Mouse (Mus musculus): ENCODE data around the gene Fmnl2. TPM values are rescaled to one million over a fixed set of nuclear protein-coding genes. Genes with fewer than 3 reads are reported as not detected.

Fmnl2 gene
- polyA plus RNA-seq, 1 experiment, result 2.3 TPM

DNA sequence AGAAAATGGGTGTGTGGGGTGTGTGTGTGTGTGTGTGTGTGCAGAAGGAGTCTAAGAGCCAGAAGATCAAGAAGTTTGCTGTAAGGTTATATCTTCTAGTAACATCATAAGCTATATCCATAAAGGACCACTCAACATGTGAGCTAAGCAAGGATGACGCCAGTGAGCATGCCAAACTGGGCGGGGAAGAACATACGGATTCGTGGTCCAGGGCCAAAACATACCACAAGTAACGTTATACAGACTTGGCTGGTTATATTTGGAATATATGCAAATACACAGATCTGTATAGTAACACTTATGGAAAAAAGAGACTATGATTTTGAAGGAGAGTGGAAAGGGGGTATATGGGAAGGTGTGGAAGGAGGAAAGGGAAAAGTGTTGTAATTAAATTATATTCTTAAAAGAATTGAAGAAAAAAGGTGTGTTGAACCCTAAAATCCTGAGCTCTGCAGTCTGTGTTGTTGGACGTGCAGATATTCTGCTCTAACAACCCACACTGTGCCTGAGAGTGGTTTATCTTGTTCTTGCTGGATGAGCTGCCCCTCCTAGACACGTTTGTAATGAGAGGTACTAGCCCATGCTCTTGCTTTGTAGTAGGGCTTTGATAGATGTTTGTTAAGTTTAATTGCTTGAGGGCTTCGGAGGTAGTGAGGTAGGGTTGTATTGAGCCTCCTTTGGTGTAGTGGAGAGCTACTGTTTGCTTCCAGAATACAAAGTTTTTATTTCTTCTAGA, 45.7 kb downstream of the Fmnl2 start:
- no peaks in the 10 kb centered on the region for H3K4me1 ChIP-seq (ENCODE audit: control insufficient read depth, insufficient read depth, insufficient read length)
- 82% methylated on average over 8 of the region's 8 CpGs for WGBS
- H3K36me3 ChIP-seq (ENCODE audit: control insufficient read depth, insufficient read depth, low read length), result no peaks in the 10 kb centered on the region
- no peaks in the 10 kb centered on the region for H3K27me3 ChIP-seq (ENCODE audit: control insufficient read depth, insufficient read depth, low read length)
- H3K27ac ChIP-seq (ENCODE audit: insufficient read depth, low read length), result no peak overlapping the region
- TF ChIP-seq CTCF (IDR thresholded peaks at IDR 0.05; ENCODE audit: extremely low read depth, insufficient read depth, insufficient read length, insufficient replicate concordance), result no peak
- DNase-seq (ENCODE audit: low read depth in 1 of 2, low spot score in 2 of 2), result no peak
- H3K4me3 ChIP-seq (ENCODE audit: extremely low read depth, insufficient read depth, insufficient read length), result no peak overlapping the region

DNA sequence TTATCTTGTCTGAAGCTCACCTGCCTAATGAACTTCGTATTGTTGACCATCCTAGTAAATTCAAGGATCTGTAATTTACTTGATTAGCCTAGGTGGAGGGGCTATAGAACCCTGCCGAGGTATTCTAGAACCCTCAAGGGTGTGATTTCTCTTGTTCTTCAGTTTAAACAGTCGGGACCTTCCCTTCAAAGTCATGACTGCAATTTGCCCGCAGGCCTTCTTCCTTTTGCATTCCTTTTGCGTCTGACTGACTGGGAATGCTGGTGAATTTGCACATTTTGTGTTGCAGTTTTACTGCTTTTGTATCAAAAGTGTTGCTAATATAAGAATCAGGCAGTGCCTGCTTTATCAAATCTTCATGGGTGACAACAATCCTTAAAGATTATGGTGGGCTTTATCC, 46.9 kb downstream of the Fmnl2 start:
- WGBS, result 88% methylated on average over 5 of the region's 5 CpGs
- no peak for DNase-seq (ENCODE audit: low read depth in 1 of 2, low spot score in 2 of 2)
- Histone ChIP-seq H3K27ac (ENCODE audit: insufficient read depth, low read length) (no peak overlapping the region), H3K27me3 (ENCODE audit: control insufficient read depth, insufficient read depth, low read length) (no peaks in the 10 kb centered on the region), H3K4me3 (ENCODE audit: extremely low read depth, insufficient read depth, insufficient read length) (no peak overlapping the region), H3K4me1 (ENCODE audit: control insufficient read depth, insufficient read depth, insufficient read length) (no peaks in the 10 kb centered on the region), H3K36me3 (ENCODE audit: control insufficient read depth, insufficient read depth, low read length) (no peaks in the 10 kb centered on the region)
- no peak for TF ChIP-seq POLR2A (IDR thresholded peaks at IDR 0.05; ENCODE audit: low read depth, low read length)
- TF ChIP-seq CTCF (IDR thresholded peaks at IDR 0.05; ENCODE audit: extremely low read depth, insufficient read depth, insufficient read length, insufficient replicate concordance), result no peak

DNA sequence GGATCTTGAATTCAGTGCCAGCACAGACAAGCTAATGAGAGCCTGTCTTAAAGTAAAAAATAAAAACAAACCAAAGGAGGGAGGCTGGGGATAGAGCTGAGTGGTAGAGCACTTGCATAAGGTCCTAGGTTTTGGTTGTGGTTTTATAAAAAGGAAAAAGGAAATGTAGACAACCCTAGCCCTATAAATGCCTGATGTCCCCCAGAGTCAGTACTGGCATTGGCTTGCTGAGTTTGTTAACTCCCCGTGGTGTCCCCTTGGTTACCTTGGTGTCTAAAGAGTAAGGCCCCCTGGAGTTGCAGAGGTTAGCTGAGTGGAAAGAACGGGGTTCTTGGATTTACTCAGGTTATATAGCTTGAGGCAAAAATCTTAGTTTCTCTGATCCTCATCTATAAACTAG, 55.7 kb downstream of the Fmnl2 start:
- H3K27ac ChIP-seq (ENCODE audit: insufficient read depth, low read length), result no peak overlapping the region
- H3K4me3 ChIP-seq (ENCODE audit: extremely low read depth, insufficient read depth, insufficient read length), result no peak overlapping the region
- no peak for TF ChIP-seq CTCF (IDR thresholded peaks at IDR 0.05; ENCODE audit: extremely low read depth, insufficient read depth, insufficient read length, insufficient replicate concordance)
- no peak for TF ChIP-seq POLR2A (IDR thresholded peaks at IDR 0.05; ENCODE audit: low read depth, low read length)
- H3K4me1 ChIP-seq (ENCODE audit: control insufficient read depth, insufficient read depth, insufficient read length), result no peaks in the 10 kb centered on the region
- DNase-seq (ENCODE audit: low read depth in 1 of 2, low spot score in 2 of 2), result no peak
- no peaks in the 10 kb centered on the region for H3K27me3 ChIP-seq (ENCODE audit: control insufficient read depth, insufficient read depth, low read length)
- H3K36me3 ChIP-seq (ENCODE audit: control insufficient read depth, insufficient read depth, low read length), result no peaks in the 10 kb centered on the region
- 24% methylated on average over 2 of the region's 2 CpGs for WGBS

DNA sequence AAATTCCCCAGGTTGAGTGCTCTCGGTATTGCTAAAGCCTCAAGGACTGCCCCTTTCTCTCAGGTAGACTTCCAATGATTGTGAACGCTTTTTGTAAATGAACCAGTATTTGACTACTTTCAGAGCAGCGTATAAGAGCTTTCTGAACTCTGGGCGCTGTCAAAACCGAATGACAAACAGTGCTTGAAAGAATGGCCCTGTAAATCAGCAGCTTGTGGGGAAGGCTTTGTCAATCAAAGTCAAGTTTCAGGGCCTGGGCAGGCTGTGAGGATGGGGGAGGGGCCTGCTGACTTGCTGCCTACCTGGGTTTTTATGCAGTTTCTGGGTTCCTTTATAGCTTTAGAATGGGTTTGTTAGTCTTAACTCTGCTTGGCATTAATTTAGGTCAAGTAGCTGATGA, 56.1 kb downstream of the Fmnl2 start:
- 38% methylated on average over 5 of the region's 5 CpGs for WGBS
- DNase-seq (ENCODE audit: low read depth in 1 of 2, low spot score in 2 of 2), result no peak
- Histone ChIP-seq H3K4me3 (ENCODE audit: extremely low read depth, insufficient read depth, insufficient read length) (no peak overlapping the region), H3K4me1 (ENCODE audit: control insufficient read depth, insufficient read depth, insufficient read length) (no peaks in the 10 kb centered on the region), H3K36me3 (ENCODE audit: control insufficient read depth, insufficient read depth, low read length) (no peaks in the 10 kb centered on the region), H3K27me3 (ENCODE audit: control insufficient read depth, insufficient read depth, low read length) (no peaks in the 10 kb centered on the region), H3K27ac (ENCODE audit: insufficient read depth, low read length) (no peak overlapping the region)
- no peak for TF ChIP-seq POLR2A (IDR thresholded peaks at IDR 0.05; ENCODE audit: low read depth, low read length)
- TF ChIP-seq CTCF (IDR thresholded peaks at IDR 0.05; ENCODE audit: extremely low read depth, insufficient read depth, insufficient read length, insufficient replicate concordance), result no peak

DNA sequence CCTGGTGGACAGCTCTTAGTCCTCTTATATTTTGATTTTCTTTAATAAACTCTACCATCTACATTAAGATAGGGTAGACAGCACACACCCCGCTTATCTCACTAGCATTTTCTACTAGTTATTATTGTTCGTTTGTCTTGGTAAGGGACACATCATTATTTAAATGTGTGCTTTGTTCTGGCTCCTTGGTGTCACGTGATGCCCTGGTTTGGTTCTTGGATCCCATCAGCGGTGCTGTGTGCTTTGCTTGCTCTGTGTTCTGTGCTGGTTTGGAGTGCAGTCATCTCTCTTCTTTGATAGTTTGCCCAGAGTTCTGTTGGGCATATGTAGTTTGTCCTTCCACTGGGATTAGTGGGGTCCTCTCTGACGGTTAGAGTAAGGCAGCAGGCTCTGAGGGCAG, 57.9 kb downstream of the Fmnl2 start:
- TF ChIP-seq CTCF (IDR thresholded peaks at IDR 0.05; ENCODE audit: extremely low read depth, insufficient read depth, insufficient read length, insufficient replicate concordance), result no peak
- no peak for TF ChIP-seq POLR2A (IDR thresholded peaks at IDR 0.05; ENCODE audit: low read depth, low read length)
- DNase-seq (ENCODE audit: low read depth in 1 of 2, low spot score in 2 of 2), result no peak
- Histone ChIP-seq H3K4me1 (ENCODE audit: control insufficient read depth, insufficient read depth, insufficient read length) (no peaks in the 10 kb centered on the region), H3K27me3 (ENCODE audit: control insufficient read depth, insufficient read depth, low read length) (no peaks in the 10 kb centered on the region), H3K36me3 (ENCODE audit: control insufficient read depth, insufficient read depth, low read length) (no peaks in the 10 kb centered on the region), H3K4me3 (ENCODE audit: extremely low read depth, insufficient read depth, insufficient read length) (no peak overlapping the region), H3K27ac (ENCODE audit: insufficient read depth, low read length) (no peak overlapping the region)
- 92% methylated on average over 5 of the region's 5 CpGs for WGBS

- WGBS, result 85% methylated on average over 5 of the region's 5 CpGs
Observed at GRCm38 (mm10) chr2:52918094-52918493, 60.4 kb downstream of the Fmnl2 start.

GRCm38 (mm10) chr2:52920701-52921435, 63.2 kb downstream of the Fmnl2 start:
- no peak overlapping the region for H3K27ac ChIP-seq (ENCODE audit: insufficient read depth, low read length)
- H3K27me3 ChIP-seq (ENCODE audit: control insufficient read depth, insufficient read depth, low read length), result no peaks in the 10 kb centered on the region
- H3K4me3 ChIP-seq (ENCODE audit: extremely low read depth, insufficient read depth, insufficient read length), result no peak overlapping the region
- TF ChIP-seq CTCF (IDR thresholded peaks at IDR 0.05; ENCODE audit: extremely low read depth, insufficient read depth, insufficient read length, insufficient replicate concordance) (no peak), POLR2A (IDR thresholded peaks at IDR 0.05; ENCODE audit: low read depth, low read length) (no peak)
- H3K36me3 ChIP-seq (ENCODE audit: control insufficient read depth, insufficient read depth, low read length), result no peaks in the 10 kb centered on the region
- WGBS, result 86% methylated on average over 5 of the region's 5 CpGs
- no peak for DNase-seq (ENCODE audit: low read depth in 1 of 2, low spot score in 2 of 2)
- H3K4me1 ChIP-seq (ENCODE audit: control insufficient read depth, insufficient read depth, insufficient read length), result no peaks in the 10 kb centered on the region

More at GRCm38 (mm10) chr2:52918094-52918493, 60.4 kb downstream of the Fmnl2 start:
- H3K4me3 ChIP-seq (ENCODE audit: extremely low read depth, insufficient read depth, insufficient read length), result no peak overlapping the region
- DNase-seq (ENCODE audit: low read depth in 1 of 2, low spot score in 2 of 2), result no peak
- H3K36me3 ChIP-seq (ENCODE audit: control insufficient read depth, insufficient read depth, low read length), result no peaks in the 10 kb centered on the region
- H3K27me3 ChIP-seq (ENCODE audit: control insufficient read depth, insufficient read depth, low read length), result no peaks in the 10 kb centered on the region
- no peaks in the 10 kb centered on the region for H3K4me1 ChIP-seq (ENCODE audit: control insufficient read depth, insufficient read depth, insufficient read length)
- TF ChIP-seq POLR2A (IDR thresholded peaks at IDR 0.05; ENCODE audit: low read depth, low read length), result no peak
- no peak for TF ChIP-seq CTCF (IDR thresholded peaks at IDR 0.05; ENCODE audit: extremely low read depth, insufficient read depth, insufficient read length, insufficient replicate concordance)
- H3K27ac ChIP-seq (ENCODE audit: insufficient read depth, low read length), result no peak overlapping the region
